Mouse (Mus musculus) heart, postnatal 0 days (tissue): ENCODE measurements around the gene Ikzf3. TPM values are rescaled to one million over a fixed set of nuclear protein-coding genes. Genes with fewer than 3 reads are reported as not detected.

Experiments
- ATAC-seq: fragments of 200-750 bp; cut with Nextera tagmentation; 2 replicates; pipeline ENCODE4 v1.8.0; 2017; ENCODE audit warnings: low read depth, moderate number of reproducible peaks, moderate library complexity; ENCODE audit not compliant: insufficient read depth
- DNase-seq: peaks from one replicate; pipeline ENCODE4 v3.0.0-alpha.2; 2016; ENCODE audit warnings: low spot score
- H3K27ac ChIP-seq: fragments of 300-500 bp; sonication (generic); 2 replicates; pipeline ENCODE4 v1.5.1; 2014; ENCODE audit warnings: low read depth, mild to moderate bottlenecking
- H3K27me3 ChIP-seq: fragments of 300-500 bp; sonication (generic); 2 replicates; pipeline ENCODE4 v1.6.1; 2014; ENCODE audit warnings: low read length, mixed read lengths; ENCODE audit not compliant: control insufficient read depth, insufficient read depth
- H3K36me3 ChIP-seq: fragments of 300-500 bp; sonication (generic); replicated peaks from 2 replicates; pipeline ENCODE4 v1.6.1; 2014; ENCODE audit warnings: low read length, mixed read lengths; ENCODE audit not compliant: control insufficient read depth, insufficient read depth
- H3K4me1 ChIP-seq: fragments of 300-500 bp; sonication (generic); 2 replicates; pipeline ENCODE4 v1.6.1; 2014; ENCODE audit warnings: antibody characterized with exemption; ENCODE audit not compliant: control insufficient read depth, insufficient read depth
- H3K4me2 ChIP-seq: fragments of 300-500 bp; sonication (generic); 2 replicates; pipeline ENCODE4 v1.6.1; 2014; ENCODE audit warnings: low read depth, mild to moderate bottlenecking, low read length, moderate library complexity
- H3K4me3 ChIP-seq: fragments of 300-500 bp; sonication (generic); 2 replicates; pipeline ENCODE4 v1.5.1; 2014; ENCODE audit warnings: low read depth, low read length
- H3K9ac ChIP-seq: fragments of 300-500 bp; sonication (generic); replicated peaks from 2 replicates; pipeline ENCODE4 v1.6.1; 2014; ENCODE audit warnings: low read depth, low read length, mixed read lengths
- H3K9me3 ChIP-seq: fragments of 300-500 bp; sonication (generic); replicated peaks from 2 replicates; pipeline ENCODE4 v1.6.1; 2016; ENCODE audit warnings: low read length; ENCODE audit not compliant: control insufficient read depth
- CTCF ChIP-seq: IDR thresholded peaks from 2 replicates; pipeline ENCODE4 v1.5.1; 2016; ENCODE audit warnings: antibody characterized with exemption, control low read depth, low read depth
- EP300 ChIP-seq: IDR thresholded peaks from 2 replicates; pipeline ENCODE4 v1.6.1; 2016; ENCODE audit warnings: antibody characterized with exemption, low read depth
- WGBS: fragments of 180-500 bp; shearing (Covaris S2); extraction: QIAGEN DNeasy Blood & Tissue Kit; methylation state at CpG from one replicate; pipeline ENCODE4 v1.1.7; 2014; 5-methylcytosine and 5-hydroxymethylcytosine counted together
- polyA plus RNA-seq: library from polyadenylated mRNA; unstranded; fragments of >200 nt; fragmentation: Nextera tagmentation; extraction: Ambion mirVana; gene quantifications from 2 replicates; pipeline ENCODE4 v1.2.1, GENCODE M21; 2015
- total RNA-seq: library from RNA; depleted of rRNA; stranded (reverse); fragments of >200 nt; gene quantifications from 2 replicates; pipeline ENCODE4 v1.2.3, GENCODE M21; 2014; ENCODE audit warnings: low replicate concordance

Gene Ikzf3
- total and polyA plus RNA-seq, 2 experiments from 2014 or later: 0.15 TPM; not detected in 1

- no peak overlapping the region for H3K9ac ChIP-seq
- DNase-seq: no peak
- H3K9me3 ChIP-seq: no peaks in the 10 kb centered on the region
- 84% methylated on average over 3 of the region's 3 CpGs for WGBS
- TF ChIP-seq CTCF: no peak
- TF ChIP-seq EP300: no peak
- no peak overlapping the region for H3K4me3 ChIP-seq
- ATAC-seq: no peak
- H3K4me2 ChIP-seq: no peak overlapping the region
- H3K36me3 ChIP-seq: no peaks in the 10 kb centered on the region
- H3K4me1 ChIP-seq: no peaks in the 10 kb centered on the region
- no peaks in the 10 kb centered on the region for H3K27me3 ChIP-seq
- H3K27ac ChIP-seq: no peak overlapping the region
These were observed 17.2 kb upstream of the Ikzf3 start for GRCm38 (mm10) chr11:98563025-98563424.

- 13% methylated on average over 7 of the region's 7 CpGs for WGBS
- TF ChIP-seq CTCF (no peak), EP300 (no peak)
- H3K4me2 ChIP-seq: no peak overlapping the region
- no peaks in the 10 kb centered on the region for H3K27me3 ChIP-seq
- no peak for DNase-seq
- no peak overlapping the region for H3K27ac ChIP-seq
- H3K4me1 ChIP-seq: no peaks in the 10 kb centered on the region
- H3K9me3 ChIP-seq: no peaks in the 10 kb centered on the region
- no peak for ATAC-seq
- no peak overlapping the region for H3K4me3 ChIP-seq
- no peaks in the 10 kb centered on the region for H3K36me3 ChIP-seq
- no peak overlapping the region for H3K9ac ChIP-seq
These were observed 15.1 kb upstream of the Ikzf3 start for GRCm38 (mm10) chr11:98560942-98561341.

DNA sequence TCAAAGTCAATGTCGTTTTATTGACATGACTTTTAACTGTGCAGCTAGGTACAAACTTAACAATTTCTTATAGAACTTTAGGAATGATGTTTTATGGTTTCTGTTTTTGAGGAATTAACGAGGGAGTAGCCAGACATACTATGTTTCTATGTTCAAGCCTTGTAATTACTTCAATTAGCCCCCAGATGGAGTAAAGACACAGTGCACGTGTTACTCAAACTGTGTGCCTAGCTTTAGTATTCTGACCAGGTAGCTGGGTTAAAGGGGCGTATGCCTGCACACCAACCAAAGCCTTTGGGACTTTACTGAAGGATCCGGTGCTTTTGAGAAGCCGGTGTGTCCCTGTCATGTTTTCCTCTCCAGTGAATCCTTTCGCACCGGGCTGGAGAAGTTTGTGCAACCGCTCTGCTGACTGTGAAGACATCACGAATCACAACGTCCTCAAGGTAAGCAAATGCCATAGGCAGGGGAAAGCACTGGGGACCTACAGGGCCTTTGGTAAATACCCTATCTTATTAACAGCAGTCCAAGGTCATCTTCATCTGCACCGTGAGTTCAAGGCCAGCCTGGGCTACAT lies 9.4 kb upstream of the Ikzf3 start:
- no peak overlapping the region for H3K4me3 ChIP-seq
- H3K4me1 ChIP-seq: peaks cover 6% of the 10 kb centered on the region; the same call in 1 of the 2 replicates
- H3K27ac ChIP-seq: no peak overlapping the region
- peaks cover 3% of the 10 kb centered on the region; the same call in 1 of the 2 replicates for H3K27me3 ChIP-seq
- 57% methylated on average over 12 of the region's 12 CpGs for WGBS
- DNase-seq (peak; percentile 31), ATAC-seq (no peak)
- H3K4me2 ChIP-seq: no peak overlapping the region
- TF ChIP-seq EP300: no peak
- TF ChIP-seq CTCF: peak; percentile 56
- H3K9me3 ChIP-seq: no peaks in the 10 kb centered on the region
- no peak overlapping the region for H3K9ac ChIP-seq
- no peaks in the 10 kb centered on the region for H3K36me3 ChIP-seq

DNA sequence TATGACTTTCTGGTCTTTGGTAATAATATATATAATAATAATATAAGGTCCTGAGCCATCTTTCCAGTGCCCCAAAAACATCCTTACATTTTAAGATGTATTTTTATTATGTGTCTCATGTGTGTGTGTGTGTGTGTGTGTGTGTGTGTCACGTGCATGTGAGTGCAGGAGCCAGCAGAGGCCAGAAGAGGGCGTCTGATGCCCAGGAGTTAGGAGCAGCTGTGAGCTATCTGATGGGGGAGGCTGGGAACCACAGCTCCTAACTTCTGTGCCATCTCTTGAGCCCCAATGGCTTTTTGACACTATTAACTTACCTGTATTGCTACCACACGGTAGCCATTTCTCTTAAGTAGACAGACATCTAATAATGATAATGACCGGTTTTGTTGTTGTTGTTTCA lies 8.1 kb upstream of the Ikzf3 start:
- ATAC-seq: no peak
- Histone ChIP-seq H3K4me3 (no peak overlapping the region), H3K27me3 (peaks cover 15% of the 10 kb centered on the region; the same call in 1 of the 2 replicates), H3K4me1 (peaks cover 6% of the 10 kb centered on the region; the same call in 1 of the 2 replicates), H3K4me2 (no peak overlapping the region), H3K27ac (no peak overlapping the region), H3K36me3 (no peaks in the 10 kb centered on the region), H3K9ac (no peak overlapping the region), H3K9me3 (no peaks in the 10 kb centered on the region)
- no peak for TF ChIP-seq EP300
- TF ChIP-seq CTCF: no peak
- WGBS: 84% methylated on average over 4 of the region's 4 CpGs
- DNase-seq: no peak

DNA sequence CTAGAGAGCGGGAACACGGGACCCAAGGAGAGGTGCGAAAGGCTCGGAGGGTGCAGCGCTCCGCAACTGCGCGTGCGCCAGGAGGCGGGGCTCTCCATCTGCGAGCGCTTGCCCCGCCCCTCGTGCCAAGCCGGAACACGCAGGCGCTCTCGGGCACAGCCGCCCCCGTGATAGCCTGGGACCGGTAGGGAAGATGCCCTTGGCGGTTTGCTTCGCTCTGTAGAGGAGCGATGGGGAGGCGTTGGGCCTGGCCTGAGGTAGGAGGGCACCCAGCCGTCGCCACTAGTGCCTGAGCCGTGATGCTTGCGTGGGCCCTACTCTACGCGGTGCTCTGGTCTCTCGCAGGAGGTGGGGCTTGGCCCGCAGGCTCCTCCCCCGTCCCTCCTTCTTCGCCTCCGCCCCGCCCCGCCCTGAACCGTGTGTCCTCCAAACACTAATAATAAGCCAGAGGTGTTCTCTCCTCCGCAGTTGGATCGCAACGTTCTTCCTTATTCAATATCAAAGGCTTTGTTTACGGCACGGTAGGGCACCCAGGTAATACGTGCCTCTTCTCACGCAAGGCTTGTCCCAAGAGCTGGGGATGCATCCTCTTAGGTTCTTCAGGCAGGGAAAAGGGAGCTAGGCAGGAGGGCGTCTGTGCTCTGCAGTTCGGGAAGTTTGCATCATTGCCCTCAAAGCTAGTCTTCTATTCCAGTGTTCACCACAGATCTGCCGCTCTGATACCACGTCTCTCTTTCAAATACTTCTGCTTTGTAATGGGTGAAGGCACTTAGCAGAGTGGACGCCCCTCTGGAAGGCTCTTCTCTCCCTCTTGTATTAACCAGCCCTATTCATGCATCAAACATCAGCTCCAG lies 5.4 kb upstream of the Ikzf3 start, which contains the start of gene Zpbp2:
TSS of gene Zpbp2 (plus strand) at position 123 of the 854 bp plus-strand sequence.
- H3K27me3 ChIP-seq: peaks cover 39% of the 10 kb centered on the region
- H3K4me1 ChIP-seq: peaks cover 6% of the 10 kb centered on the region; the same call in 1 of the 2 replicates
- no peaks in the 10 kb centered on the region for H3K36me3 ChIP-seq
- WGBS: under 1% methylated on average over 51 of the region's 51 CpGs
- peak within 1 kb of the TSS; percentile 61; the same call in 1 of the 2 replicates for H3K27ac ChIP-seq
- H3K4me2 ChIP-seq: peak within 1 kb of the TSS; percentile 62
- no peak for TF ChIP-seq EP300
- no peak for TF ChIP-seq CTCF
- no peaks in the 10 kb centered on the region for H3K9me3 ChIP-seq
- ATAC-seq: peak; percentile 95
- peak within 1 kb of the TSS; percentile 43 for H3K9ac ChIP-seq
- peak; percentile 90 for DNase-seq
- H3K4me3 ChIP-seq: peak within 1 kb of the TSS; percentile 69
